Mouse (Mus musculus) thymus, postnatal 14 days (tissue): ENCODE measurements around the gene Vmn1r58.
"Not testable (repeated sequence)": the region's sequence is repeated elsewhere in the genome, so short reads cannot be mapped to it uniquely, and the experiment has no call there.

Experiments
- DNase-seq: peaks from one replicate; pipeline ENCODE4 v3.0.0; 2021

Vmn1r58 gene

DNA sequence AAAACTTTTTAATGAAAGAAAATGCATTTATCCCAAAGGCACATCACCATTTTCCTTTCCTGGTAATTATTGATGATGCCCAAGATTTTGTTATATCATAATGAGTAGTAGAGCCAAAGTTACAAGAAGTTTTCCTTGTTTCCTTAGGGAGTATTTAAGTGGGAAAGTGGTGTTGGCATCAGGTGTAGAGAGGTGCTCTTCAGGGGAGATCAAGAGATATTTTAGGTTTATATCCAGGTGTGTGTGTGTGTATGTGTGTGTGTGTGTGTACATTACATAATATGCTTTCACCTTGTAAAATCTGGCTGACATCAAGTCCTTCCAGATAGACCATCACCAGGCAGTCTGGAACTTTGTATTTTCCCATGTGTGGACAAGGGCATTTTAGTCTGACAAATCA, at the start of gene Vmn1r58:
Gene Vmn1r58, minus strand, starts transcription at position 101 of the 400 bp plus-strand sequence.
- DNase-seq, result not testable (repeated sequence)

DNA sequence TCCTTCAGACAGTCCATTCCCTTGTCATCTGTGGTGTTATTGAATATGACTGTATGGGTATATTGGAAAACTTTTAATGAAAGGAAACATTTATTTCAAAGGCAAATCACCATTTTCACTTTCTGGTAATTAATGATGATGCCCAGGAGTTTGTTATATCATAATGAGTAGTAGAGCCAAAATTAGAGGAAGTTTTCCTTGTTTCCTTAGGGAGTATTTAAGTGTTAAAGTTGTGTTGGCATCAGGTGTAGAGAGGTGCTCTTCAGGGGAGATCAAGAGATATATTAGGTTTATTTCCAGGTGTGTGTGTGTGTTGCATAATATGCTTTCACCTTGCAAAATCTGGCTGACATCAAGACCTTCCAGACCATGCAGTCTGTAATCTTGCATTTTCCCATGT, 43.5 kb upstream of the Vmn1r58 start, which contains the start of gene Vmn1r59:
Gene Vmn1r59, minus strand, starts transcription at position 101 of the 400 bp plus-strand sequence.
- DNase-seq, result no peak

DNA sequence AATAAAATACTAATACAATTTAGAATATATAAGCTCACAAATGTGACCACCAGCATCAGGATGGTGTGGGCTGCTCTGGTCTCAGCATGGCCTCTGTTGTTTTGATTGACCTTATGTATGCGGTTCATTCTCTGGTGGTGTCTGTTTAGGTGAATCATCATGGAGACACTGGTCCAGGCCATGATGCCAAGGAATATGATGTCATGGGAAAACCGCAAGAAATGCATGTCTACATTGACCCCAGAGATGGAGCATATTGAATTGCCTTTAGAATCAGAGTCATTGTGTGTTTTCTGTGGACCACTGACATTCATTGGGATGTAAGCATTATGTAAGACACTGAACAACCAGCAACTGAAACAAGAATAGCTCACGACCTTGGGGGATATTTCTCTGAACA, 40.8 kb upstream of the Vmn1r58 start:
- DNase-seq, result not testable (repeated sequence)

DNA sequence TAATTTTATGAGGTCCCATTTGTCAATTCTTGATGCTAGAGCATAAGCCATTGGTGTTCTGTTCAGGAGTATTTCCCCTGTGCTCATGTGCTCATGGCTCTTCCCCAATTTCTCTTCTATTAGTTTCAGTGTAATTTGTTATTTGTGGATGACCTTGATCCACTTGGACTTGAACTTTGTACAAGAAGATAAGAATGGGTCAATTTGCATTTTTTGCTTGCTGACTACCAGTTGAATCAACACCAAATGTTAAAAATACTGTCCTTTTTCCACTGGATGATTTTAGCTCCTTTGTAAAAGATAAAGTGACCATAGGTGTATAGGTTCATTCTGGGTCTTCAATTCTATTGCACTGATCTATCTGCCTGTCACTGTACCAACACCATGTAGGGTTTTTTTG, 35.4 kb upstream of the Vmn1r58 start:
- no peak for DNase-seq

DNA sequence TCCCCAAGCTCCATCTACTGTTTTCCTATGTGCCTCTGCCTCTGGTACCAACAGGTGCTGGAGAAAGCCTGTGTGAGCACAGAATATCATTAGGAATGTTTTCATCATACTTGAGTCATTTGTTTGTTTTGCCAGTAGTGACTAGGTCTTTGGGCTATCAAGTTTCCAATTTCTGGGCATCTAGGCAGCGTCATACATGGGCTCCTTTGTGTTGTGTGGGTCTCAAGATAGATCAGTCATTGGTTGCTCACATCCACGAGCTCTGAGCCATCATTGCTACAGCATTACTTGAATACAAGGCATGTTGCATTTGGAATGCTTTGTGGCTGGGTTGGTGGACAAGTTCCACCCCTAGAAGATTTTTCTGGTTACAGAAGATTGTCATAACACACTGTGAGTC, 7.0 kb downstream of the Vmn1r58 start:
- no peak for DNase-seq

DNA sequence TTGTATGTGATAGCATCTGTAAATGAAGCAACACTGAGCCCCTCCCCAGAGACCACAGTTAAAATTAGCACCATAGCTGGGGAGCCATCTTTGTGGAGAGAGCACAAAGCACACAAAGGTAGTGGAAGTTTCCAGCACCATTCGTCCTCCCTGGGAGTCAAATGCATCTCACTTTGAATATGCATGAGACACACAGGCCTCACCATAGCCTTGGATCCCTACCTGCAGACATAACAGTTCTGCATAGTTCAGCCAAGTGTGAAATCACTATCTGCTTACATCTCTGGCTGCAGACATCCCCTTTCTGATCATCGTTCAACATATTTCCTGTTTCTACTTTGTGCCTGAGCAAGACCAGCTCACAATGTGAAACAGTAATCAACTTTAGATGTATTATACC, 46.5 kb downstream of the Vmn1r58 start:
- DNase-seq, result no peak

DNA sequence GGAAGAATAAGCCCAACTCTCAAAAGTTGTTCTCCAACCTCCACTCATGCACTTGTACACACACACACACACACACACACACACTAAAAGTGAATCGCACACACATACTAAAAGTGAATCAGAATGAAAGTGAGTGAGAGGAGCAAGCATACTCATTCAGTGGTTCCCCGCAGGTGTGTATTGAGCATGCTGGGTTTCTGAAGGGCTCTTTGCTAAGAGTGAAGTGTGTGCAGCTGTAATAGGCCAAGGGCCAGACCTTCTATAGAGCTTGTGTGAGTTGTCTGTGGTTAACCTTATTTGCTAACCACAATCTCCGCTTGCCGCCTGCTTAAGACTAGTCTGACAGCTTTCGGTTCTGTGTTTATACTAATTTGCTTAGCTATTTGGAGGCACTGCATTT, 49.6 kb downstream of the Vmn1r58 start:
- DNase-seq, result no peak
